Mouse (Mus musculus) ES-Bruce4 (cell line): ENCODE results near the gene Dtx3l.

Experiments
- CTCF ChIP-seq: IDR thresholded peaks from one replicate; pipeline ENCODE4 v1.8.1; 2011; ENCODE audit warnings: low read depth, low read length
- POLR2A ChIP-seq: IDR thresholded peaks from one replicate; pipeline ENCODE4 v1.8.1; 2011; ENCODE audit warnings: low read length; ENCODE audit not compliant: insufficient read depth

GRCm38 (mm10) chr16:35924341-35924740 is 14.6 kb downstream of the Dtx3l start:
- no peak for TF ChIP-seq CTCF
- TF ChIP-seq POLR2A, result no peak
